Mouse (Mus musculus) liver (tissue): ENCODE measurements at regions not wholly inside any gene's neighbourhood (a gene's known extent, or its start where the extent isn't known, plus 50 kb on each side); places are given as distances from the start of the nearest gene placed in this dataset.
"Not testable (repeated sequence)": the region's sequence is repeated elsewhere in the genome, so short reads cannot be mapped to it uniquely, and the experiment has no call there.

Experiments
- DNase-seq: peaks from one replicate; pipeline ENCODE4 v3.0.0-alpha.2; 2020; ENCODE audit warnings: mixed read lengths

DNA sequence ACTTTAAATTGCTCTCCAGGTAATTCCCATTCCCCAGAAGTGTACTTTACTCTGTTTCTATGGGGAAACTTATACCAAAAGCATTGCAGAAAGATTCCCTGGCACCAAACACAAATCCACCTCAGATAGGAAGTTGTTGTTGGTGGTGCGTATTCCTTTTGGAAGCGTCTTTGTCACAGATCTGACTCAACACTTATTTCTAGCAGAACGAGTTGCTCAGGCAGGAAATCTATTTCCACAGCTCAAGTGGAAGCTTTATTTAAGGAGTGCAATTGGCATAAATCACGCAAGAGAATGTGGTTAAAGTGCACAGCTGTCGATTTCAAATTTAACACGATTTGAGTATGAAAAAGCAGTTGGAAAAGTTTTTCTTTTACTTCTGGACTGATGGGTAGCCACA is 436.9 kb upstream of the Ghitm start:
- no peak for DNase-seq

GRCm38 (mm10) chr14:37558258-37558657 is 423.2 kb upstream of the Ghitm start:
- no peak for DNase-seq

DNA sequence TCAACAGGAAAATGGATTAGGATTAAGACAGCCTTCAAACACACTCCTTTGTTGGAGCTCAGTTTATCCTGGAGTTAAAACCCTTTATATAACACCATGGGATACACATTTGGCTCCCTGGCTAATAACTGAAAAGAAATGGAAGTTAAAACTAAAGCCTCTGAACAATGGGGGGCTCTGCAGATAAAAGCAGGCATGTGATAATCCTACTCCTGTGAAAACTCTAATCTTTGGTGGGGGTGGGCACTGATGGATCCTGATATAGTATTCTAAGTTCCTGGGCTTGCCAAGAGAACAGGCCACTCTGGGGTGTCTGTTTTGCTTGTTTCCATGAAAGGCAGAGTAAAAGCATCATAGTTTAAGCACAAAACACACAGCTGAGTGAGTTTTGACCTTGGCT is 388.5 kb upstream of the Ghitm start:
- no peak for DNase-seq

- DNase-seq = not testable (repeated sequence)
These were observed 385.6 kb upstream of the Ghitm start for GRCm38 (mm10) chr14:37520631-37521030.

DNA sequence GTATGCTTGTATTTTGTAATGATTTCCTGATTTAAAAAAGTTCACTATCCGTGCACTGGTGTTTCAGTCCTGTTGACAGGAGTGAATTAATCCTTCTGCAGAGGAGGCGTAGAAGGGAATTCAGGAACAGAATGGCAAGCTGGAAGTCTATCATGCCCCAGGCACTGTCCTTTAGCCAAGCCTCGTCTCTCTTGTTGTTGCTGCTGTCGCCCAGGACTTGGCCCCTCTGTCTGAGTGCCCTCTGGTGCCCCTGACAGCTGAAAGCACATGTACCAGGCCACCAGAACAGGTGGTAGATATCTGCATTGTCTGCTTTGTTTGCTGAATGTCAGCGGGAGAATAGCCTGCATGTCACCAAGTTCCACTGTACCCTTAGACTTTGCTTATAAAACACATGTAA is 370.2 kb upstream of the Ghitm start:
- DNase-seq = no peak

- DNase-seq = no peak
These were observed 355.6 kb upstream of the Ghitm start for GRCm38 (mm10) chr14:37490711-37491110.

DNA sequence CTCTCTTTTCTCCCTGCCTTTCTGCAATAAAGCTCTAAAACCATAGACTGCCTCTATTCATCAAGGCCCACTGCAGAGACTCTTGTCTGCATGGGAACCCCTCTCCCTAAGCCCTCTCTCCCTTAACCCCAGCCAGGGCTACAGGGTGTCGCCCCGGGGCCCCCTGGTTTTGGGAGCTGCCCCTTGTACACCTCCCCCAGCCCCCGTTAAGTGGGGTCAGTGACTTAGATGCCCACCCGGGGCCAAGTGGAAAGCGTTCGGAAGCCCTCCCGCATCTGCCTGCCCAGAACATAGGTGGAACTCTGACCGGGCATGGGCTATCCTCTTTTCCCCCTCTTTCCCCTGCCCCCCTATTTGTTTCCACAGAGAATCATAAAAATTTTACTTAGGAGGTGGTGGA is 350.2 kb upstream of the Ghitm start:
- no peak for DNase-seq

DNA sequence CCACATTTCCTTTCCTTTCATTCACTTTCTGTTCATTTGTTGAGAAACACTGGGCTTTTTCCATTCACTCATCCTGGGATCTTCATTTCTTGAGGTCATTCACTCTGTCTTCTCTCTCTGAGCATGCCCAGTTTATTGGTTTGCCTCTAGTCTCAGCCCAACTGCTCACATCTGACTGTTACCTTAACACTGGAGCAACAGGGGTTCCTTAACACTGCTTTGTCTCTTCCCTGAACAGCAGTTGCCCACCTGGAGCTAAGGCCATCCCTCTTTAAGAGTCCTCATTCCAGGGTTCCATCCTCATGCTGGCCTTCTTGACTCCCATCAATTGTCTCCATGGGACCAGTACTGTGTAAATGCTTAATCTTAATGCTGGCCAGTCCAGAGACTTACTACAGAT is 342.5 kb upstream of the Ghitm start:
- no peak for DNase-seq

- DNase-seq = no peak
These were observed 333.6 kb upstream of the Ghitm start for GRCm38 (mm10) chr14:37468711-37469110.

GRCm38 (mm10) chr14:37440874-37441273 is 305.8 kb upstream of the Ghitm start:
- DNase-seq = no peak

GRCm38 (mm10) chr14:37430656-37431055 is 295.6 kb upstream of the Ghitm start:
- no peak for DNase-seq

- no peak for DNase-seq
These were observed 290.4 kb upstream of the Ghitm start for GRCm38 (mm10) chr14:37425506-37425905.

GRCm38 (mm10) chr14:37421566-37421965 is 286.5 kb upstream of the Ghitm start:
- DNase-seq = no peak

GRCm38 (mm10) chr14:37412583-37412982 is 277.5 kb upstream of the Ghitm start:
- DNase-seq = not testable (repeated sequence)

DNA sequence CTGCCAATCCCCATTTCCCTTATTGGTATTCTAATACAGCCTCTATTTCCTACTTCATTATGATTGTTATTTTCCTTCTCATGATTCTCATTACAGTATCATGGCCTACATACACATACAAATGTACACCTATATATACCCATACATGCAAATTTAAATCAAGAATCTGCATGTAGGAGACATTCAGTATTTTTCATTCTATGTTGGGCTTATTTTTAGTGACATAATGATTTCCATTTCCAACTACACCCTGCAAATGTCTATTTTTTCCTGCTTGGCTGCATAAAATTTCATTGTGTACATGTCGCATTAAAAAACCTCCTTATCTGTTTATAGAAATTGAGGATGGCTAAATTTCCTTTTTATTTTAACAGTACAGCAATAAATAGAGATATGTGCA is 236.9 kb upstream of the Ghitm start:
- DNase-seq = no peak

GRCm38 (mm10) chr14:37361896-37362295 is 226.8 kb upstream of the Ghitm start:
- DNase-seq = no peak

GRCm38 (mm10) chr14:37355968-37356704 is 221.1 kb upstream of the Ghitm start:
- DNase-seq = peak; percentile 47

DNA sequence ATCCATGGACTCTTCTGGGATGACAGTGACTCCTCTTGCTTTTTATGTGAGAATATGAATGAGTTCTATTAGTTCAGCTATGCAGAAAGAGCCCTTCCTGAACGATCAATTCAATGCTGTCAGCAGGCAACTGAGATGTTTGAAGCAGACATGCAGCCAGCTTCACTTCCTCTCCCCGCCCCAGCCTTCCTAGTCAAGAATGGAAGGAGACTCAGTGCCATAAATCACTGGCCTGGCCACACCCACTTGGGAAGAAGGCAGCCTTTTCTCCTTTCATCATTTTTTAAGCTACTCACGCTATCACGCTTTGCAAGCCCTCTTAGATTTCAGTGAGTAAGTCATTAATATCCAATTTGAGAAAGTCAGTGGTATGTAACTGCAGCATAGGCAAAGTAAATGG is 188.3 kb upstream of the Ghitm start:
- peak; percentile 5 for DNase-seq

GRCm38 (mm10) chr14:37315239-37315895 is 180.3 kb upstream of the Ghitm start:
- no peak for DNase-seq

- no peak for DNase-seq
These were observed 178.8 kb upstream of the Ghitm start for GRCm38 (mm10) chr14:37313906-37314305.

DNA sequence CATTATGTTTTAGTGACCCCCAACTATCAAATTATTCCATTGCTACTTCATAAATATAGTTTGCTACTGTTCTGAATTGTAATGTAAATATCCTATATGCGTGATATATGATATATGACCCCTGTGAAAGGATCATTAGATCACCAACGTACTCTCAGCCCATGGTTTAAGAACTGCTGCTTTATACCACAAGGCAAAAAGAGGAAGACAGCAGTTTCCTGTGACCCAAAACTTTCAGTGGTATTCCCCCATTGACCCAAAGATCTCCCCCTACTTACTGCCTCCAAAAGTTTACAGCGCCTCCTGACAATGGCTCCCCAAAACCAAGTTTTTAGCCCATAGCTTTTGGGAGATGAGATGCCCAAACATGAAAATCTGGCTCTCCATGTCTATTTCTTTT is 177.8 kb upstream of the Ghitm start:
- no peak for DNase-seq

DNA sequence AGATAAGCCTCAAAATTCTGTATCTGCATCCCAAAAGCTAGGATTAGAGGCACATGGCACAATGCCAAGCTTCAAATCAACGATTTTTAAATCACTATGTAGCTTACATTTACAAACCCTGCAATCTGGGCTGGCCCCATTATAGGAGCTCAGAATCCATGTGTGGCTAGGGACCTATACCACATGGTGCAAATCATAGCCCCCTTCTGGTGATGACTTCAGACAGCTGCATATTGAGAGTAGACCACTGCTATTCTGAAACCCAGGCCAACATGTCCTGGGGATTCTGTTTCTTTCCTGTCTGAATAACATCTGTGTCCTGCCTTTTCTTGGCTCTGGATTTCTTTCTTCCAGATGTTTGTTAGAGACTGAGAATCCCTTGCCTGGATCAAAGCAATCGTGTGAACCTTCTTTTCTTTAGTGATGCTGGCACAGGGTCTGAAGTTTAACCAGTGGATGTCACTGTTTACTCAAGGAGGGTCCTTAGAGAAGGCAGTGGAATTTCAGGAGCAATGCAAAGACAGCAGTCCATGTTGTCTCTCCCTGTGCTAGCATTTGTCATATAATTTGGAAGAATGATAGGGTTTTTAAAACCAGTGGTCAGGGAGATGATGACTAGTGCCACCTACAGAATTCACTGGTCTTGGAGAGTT is 171.7 kb upstream of the Ghitm start:
- DNase-seq = no peak

- no peak for DNase-seq
These were observed 163.6 kb upstream of the Ghitm start for GRCm38 (mm10) chr14:37298631-37299030.

GRCm38 (mm10) chr14:37296531-37296930 is 161.5 kb upstream of the Ghitm start:
- DNase-seq = no peak
